Mouse (Mus musculus) 3134 (cell line): ENCODE data around the gene Snrnp48.

Experiments used
- DNase-seq: peaks from one replicate; pipeline ENCODE4 v3.0.0-alpha.2; 2011; ENCODE audit warnings: low spot score; ENCODE audit not compliant: insufficient read length; ENCODE audit errors: extremely low read depth

Gene Snrnp48

DNA sequence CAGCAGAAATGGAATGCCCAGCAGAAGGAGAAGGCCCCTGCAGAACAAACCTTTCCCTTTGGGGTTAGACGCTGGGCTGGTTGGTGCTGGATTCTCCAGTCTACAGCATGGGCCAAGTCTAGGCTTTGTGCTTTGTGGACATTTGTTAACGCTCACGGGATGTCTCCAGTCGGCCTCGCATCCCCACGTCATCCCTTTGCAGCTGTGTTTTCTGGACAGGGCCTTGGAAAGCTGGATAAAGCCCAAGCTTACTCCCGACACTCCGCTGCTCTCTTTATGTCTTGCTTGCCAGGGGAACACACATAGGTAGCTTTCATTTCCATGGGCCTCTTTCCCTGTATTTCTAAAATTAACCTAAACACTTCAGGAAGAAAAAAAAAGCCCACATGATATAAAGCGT lies 49.0 kb downstream of the Snrnp48 start:
- no peak for DNase-seq

DNA sequence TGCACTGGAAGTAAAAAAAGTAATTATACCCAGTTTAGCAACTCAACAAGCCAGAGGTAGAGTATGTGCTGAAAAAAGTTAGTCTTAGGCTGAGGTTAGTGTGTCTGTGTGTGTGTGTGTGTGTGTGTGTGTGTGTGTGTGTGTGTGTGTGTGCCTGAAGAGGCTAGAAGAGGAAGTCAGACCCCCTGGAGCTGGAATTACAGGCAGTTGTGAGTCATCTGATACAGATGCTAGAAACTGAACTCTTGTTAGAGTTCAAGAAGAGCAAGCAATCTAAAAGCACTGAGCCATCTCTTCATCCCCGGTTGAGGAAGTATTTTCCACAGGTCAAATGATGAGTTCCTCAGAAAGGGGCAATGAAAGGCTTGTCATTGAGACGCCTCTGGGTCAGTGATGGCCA lies 54.2 kb downstream of the Snrnp48 start:
- no peak for DNase-seq

DNA sequence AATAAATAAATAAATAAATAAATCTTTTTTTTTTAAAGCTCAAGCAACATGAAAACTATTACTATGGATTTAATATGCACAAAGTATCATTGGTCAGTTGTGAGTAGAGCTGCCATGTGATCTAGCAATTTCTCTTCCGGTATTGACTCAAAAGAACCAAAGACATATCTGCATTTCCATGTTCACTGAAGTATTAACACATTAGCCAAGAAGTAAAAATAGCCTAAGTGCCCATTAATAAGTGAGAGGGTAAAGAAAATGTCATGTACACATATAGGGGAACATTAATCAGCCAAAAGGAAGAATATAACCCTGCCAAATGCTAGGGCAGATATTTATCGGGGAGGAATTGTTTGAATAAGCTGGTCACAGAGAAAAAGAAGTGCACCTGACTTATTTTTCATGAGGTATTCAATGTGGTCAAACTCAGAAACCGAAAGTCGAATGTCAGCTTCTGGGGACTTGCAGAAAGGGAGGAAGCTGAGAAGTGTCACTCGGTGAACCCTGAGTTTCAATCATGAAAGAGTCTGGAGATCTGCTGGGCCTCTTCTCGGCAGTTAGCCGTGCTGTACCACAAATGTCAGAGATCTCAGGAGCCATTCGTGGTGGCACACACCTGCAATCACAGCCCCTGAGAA lies 64.4 kb downstream of the Snrnp48 start:
- no peak for DNase-seq

DNA sequence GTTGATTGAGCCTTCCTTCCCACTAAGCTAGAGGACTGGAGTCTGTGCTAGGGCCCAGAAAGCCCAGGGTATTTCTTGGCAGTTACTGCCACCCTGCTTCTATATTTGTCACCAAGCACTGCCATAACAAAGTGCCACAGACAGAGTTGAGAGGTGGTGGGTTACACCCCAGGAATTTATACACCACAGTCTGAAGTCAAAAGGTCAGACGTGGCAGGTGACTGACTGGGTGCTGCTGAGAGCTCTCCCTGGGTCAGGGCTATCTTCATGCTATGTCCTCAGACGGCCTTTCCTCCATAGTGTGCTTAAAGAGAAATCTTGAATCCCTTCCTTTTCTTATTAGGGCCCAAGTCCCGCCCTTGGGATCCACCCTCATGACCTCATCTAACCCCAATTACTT lies 67.9 kb downstream of the Snrnp48 start:
- no peak for DNase-seq
